Mouse (Mus musculus) hematopoietic stem cell, adult 5-6 weeks (primary cell): ENCODE data around the gene Sh2b3. TPM values are rescaled to one million over a fixed set of nuclear protein-coding genes. Genes with fewer than 3 reads are reported as not detected.

Experiments used
- ATAC-seq, 2 experiments: fragments of 125-278 bp in 1 of 2; replicated peaks in 1 of 2; 2 replicates each; pipeline ENCODE4 v1.8.0; 2016 to 2017; ENCODE audit warnings: inconsistent platforms in 2 of 2, mild to moderate bottlenecking in 2 of 2, moderate number of reproducible peaks in 2 of 2, low read depth in 1 of 2, moderate TSS enrichment in 1 of 2; ENCODE audit not compliant: low FRiP score in 2 of 2, poor library complexity in 2 of 2, severe bottlenecking in 2 of 2, insufficient read depth in 1 of 2, low TSS enrichment in 1 of 2
- total RNA-seq: library from RNA; stranded (forward); fragments of 172-1452, 232-1000 nt; gene quantifications from 2 replicates; pipeline ENCODE4 v1.2.3, GENCODE M21; 2017

Gene Sh2b3
- total RNA-seq, 1 experiment from 2014 or later = 18.6 TPM

DNA sequence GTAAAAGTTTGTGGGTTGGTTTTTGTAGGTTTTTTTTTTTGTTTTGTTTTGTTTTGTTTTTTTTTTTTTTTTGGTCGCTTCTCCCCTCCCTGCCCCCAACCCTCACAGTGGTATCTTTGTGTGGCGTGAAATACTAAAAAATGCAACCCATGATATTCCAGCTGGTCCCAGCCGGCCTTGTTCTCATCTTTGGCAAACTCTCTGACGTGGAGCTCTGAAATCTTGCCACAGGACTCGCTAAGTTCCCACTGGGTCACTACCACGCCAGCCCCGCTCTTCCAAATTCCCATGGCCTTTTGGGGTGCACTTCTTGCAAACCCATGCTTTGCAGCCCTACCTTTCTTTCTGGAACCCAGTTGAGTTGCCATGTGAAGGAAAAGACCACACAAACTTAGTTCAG, 67.6 kb downstream of the Sh2b3 start:
- no peak for ATAC-seq

DNA sequence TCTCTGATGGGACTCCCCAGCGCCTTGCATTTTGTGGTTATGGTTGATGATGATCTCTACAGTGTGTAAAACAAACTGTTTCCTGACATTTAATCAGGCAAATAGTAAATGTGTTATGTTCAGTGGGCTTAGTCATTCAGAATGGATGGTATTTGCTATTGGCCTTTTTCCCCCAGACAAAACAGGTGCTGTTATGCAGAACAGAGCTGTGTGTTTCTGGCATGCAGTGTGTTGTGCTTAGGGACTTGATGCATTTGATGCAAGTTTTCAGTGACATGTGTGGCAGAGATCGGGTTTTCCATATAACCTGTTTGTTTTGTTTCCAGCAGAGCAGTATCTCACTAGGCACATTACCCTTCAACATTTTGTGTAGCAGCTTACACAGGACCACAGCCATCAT, 69.9 kb downstream of the Sh2b3 start:
- ATAC-seq = no peak

DNA sequence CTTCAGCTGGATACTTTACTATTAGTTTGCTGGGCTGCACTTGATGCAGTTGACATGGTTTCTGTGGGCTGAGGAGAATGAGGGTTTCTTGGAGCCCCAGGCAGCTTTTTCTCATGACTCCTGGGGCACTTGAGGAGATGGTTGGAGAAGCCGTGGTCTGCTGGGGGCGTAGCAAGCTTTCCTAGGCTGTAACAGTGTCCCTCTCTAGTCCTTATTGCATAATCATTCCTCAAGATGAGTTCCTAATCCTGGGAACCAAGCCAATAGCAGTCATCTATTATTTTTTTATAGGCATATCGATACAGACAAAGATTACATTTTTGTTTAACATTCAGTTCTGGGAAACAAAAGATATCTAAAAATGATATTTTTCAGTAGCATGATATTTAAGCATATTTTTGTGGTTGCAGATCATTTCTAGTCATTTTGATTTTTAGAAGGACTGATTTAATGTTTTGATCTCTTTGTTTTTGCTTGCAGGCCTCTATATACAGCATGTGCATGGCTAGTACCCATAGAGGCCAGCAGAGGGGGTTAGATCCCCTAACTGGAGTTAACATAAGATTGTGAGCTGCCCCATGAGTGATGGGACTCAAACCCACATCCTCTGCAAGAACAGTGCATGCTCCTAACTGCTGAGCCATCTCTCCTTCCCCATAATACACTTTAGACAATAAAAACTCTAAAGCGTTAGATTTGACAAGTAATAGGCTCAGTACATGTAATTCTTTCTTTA, 71.2 kb downstream of the Sh2b3 start:
- no peak for ATAC-seq

Other genes with a start within 250 kb of the Sh2b3 start
- gene Aldh2, start 243.8 kb downstream of the Sh2b3 start, total RNA-seq = 354 and 532 TPM in 2 replicates
- 5.0 and 9.0 TPM in 2 replicates for gene Acad12, start 218.7 kb downstream of the Sh2b3 start, total RNA-seq
- 2.7 and 5.3 TPM in 2 replicates for gene Acad10, start 177.1 kb downstream of the Sh2b3 start, total RNA-seq
- 61.5 and 65.9 TPM in 2 replicates for gene Brap, start 177.1 kb downstream of the Sh2b3 start, total RNA-seq
- gene Atxn2, start 126.3 kb downstream of the Sh2b3 start, total RNA-seq = 42.7 and 56.5 TPM in 2 replicates
- gene Pheta1, start 11.3 kb upstream of the Sh2b3 start, total RNA-seq = 3.3 and 4.2 TPM in 2 replicates
- not detected in 2 replicates for gene Cux2, start 212.5 kb upstream of the Sh2b3 start, total RNA-seq